Mouse (Mus musculus): Measurements from ENCODE around the gene Stk33. TPM values are rescaled to one million over a fixed set of nuclear protein-coding genes. Genes with fewer than 3 reads are reported as not detected.
"Not testable (repeated sequence)": the region's sequence is repeated elsewhere in the genome, so short reads cannot be mapped to it uniquely, and the experiment has no call there.

Gene Stk33
- polyA plus RNA-seq, 1 experiment from 2014 or later, result not detected

DNA sequence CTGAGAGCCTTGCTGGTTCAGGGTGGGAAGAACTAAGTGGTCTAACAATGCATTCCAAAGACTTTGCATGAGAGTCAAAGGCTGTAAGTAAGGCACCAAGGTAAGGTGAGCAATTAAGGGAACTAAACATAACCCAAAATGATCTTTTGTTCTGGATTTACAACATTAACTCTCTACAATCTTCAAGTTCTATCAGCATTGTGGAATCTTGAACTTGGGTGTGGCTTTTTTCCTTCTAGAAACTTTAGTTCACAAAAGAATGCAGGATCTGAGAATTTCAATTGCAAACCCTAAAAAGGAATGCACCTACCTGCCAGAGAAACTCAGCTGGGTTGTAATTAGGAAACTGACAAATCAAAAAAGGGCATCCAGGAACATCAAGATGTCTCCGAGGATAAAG, 57.8 kb downstream of the Stk33 start:
- TF ChIP-seq CTCF (IDR thresholded peaks at IDR 0.05; ENCODE audit: low read depth) (no peak), EP300 (IDR thresholded peaks at IDR 0.05; ENCODE audit: low read depth) (no peak)
- ATAC-seq, result no peak
- 59% methylated on average over 1 of the region's 1 CpGs for WGBS (ENCODE audit: insufficient replicate concordance)
- Histone ChIP-seq H3K4me1 (ENCODE audit: insufficient read depth) (no peaks in the 10 kb centered on the region), H3K27ac (ENCODE audit: low read depth) (no peak overlapping the region), H3K4me2 (ENCODE audit: low read depth, low read length) (no peak overlapping the region), H3K9ac (replicated peaks) (no peak overlapping the region), H3K4me3 (ENCODE audit: low read depth, low read length) (no peak overlapping the region), H3K36me3 (replicated peaks; ENCODE audit: insufficient read depth, low read length) (no peaks in the 10 kb centered on the region), H3K27me3 (ENCODE audit: insufficient read depth, low read length) (no peaks in the 10 kb centered on the region), H3K9me3 (ENCODE audit: low read length) (no peaks in the 10 kb centered on the region)
- DNase-seq, result no peak

DNA sequence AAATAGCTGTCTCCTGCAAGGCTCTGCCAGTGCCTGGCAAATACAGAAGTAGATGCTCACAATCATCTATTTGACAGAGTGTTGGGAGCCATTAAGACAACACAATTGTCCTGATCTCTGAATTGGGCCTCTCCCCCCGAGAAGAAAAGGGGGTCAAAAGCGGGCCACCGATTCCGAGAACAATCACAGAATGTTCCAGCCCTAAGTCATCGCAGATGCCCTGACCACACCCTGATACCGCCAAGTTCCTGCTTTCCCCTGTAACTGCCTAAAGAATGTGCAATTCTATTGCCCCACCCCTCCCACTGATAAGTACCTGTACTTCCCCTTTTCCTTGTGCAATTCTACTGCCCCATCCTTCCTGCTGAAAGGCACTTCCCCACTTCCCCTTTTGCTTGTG, 65.3 kb downstream of the Stk33 start:
- not testable (repeated sequence) for H3K9ac ChIP-seq (replicated peaks); H3K4me1 ChIP-seq (ENCODE audit: insufficient read depth); H3K9me3 ChIP-seq (ENCODE audit: low read length); DNase-seq; H3K27me3 ChIP-seq (ENCODE audit: insufficient read depth, low read length); H3K36me3 ChIP-seq (replicated peaks; ENCODE audit: insufficient read depth, low read length); H3K4me3 ChIP-seq (ENCODE audit: low read depth, low read length); H3K4me2 ChIP-seq (ENCODE audit: low read depth, low read length); ATAC-seq; H3K27ac ChIP-seq (ENCODE audit: low read depth)
- WGBS (ENCODE audit: insufficient replicate concordance), result 85% methylated on average over 6 of the region's 6 CpGs

DNA sequence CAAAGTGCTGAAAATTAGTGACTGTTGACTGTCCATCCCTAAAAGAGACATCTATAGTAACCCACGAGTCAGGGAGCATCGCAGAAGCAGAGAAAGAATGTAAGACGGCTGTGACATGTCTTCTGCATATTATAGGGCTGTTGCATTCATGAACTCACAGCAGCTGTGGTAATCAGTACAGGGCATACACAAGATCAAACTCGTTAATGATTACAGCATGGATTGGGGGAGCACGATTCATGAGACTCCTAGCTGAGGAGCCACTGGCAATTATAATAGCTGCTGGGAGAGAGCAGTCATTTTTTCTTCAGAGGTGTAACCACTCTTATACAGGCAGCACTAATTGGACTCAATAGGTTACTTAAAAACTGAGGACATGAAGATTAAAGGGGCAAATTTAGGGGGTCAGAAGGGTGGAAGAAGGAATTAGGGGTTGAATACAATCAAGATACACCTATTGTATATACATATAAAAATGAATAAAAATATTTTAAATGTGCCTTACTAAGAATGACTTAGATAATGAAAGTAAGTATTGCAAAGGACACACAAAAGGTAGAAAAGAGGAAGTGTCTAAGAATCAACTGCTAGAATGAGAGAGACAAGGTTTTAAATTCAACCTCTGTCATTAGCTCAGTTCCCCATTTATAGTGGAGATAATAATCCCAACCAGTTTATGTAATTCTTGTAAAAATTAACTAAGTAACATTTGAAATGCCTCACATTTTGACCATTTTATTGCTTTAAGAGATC, 80.3 kb downstream of the Stk33 start:
- H3K4me3 ChIP-seq (ENCODE audit: low read depth, low read length), result no peak overlapping the region
- no peak overlapping the region for H3K9ac ChIP-seq (replicated peaks)
- 69% methylated on average over 5 of the region's 5 CpGs for WGBS (ENCODE audit: insufficient replicate concordance)
- no peak overlapping the region for H3K4me2 ChIP-seq (ENCODE audit: low read depth, low read length)
- H3K36me3 ChIP-seq (replicated peaks; ENCODE audit: insufficient read depth, low read length), result no peaks in the 10 kb centered on the region
- ATAC-seq (no peak), DNase-seq (no peak)
- TF ChIP-seq CTCF (IDR thresholded peaks at IDR 0.05; ENCODE audit: low read depth) (no peak), EP300 (IDR thresholded peaks at IDR 0.05; ENCODE audit: low read depth) (no peak)
- H3K27me3 ChIP-seq (ENCODE audit: insufficient read depth, low read length), result no peaks in the 10 kb centered on the region
- H3K9me3 ChIP-seq (ENCODE audit: low read length), result no peaks in the 10 kb centered on the region
- no peaks in the 10 kb centered on the region for H3K4me1 ChIP-seq (ENCODE audit: insufficient read depth)
- H3K27ac ChIP-seq (ENCODE audit: low read depth), result no peak overlapping the region

DNA sequence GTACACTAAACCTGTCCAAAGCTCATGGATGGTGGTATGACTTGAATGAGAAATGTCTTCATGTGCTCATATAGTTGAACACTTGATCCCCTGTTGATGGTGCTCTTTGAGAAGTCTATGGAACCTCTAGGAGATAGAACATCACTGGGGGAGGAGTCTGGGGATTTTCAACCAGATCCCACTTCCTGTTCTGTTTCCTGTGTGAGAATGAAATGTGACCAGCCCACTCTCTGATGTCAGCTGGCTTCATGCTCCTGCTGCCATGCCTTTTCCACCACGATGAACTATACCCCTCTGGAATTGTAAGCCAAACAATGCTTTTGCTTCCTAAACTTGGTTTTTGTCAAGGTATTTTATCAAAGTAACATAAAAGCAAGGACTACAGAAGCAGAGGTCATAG, 81.0 kb downstream of the Stk33 start:
- Histone ChIP-seq H3K27ac (ENCODE audit: low read depth) (no peak overlapping the region), H3K4me1 (ENCODE audit: insufficient read depth) (no peaks in the 10 kb centered on the region), H3K4me2 (ENCODE audit: low read depth, low read length) (no peak overlapping the region), H3K9ac (replicated peaks) (no peak overlapping the region), H3K4me3 (ENCODE audit: low read depth, low read length) (no peak overlapping the region), H3K27me3 (ENCODE audit: insufficient read depth, low read length) (no peaks in the 10 kb centered on the region), H3K36me3 (replicated peaks; ENCODE audit: insufficient read depth, low read length) (no peaks in the 10 kb centered on the region), H3K9me3 (ENCODE audit: low read length) (no peaks in the 10 kb centered on the region)
- no peak for DNase-seq
- no peak for ATAC-seq
- 48% methylated on average over 1 of the region's 1 CpGs for WGBS (ENCODE audit: insufficient replicate concordance)
- TF ChIP-seq EP300 (IDR thresholded peaks at IDR 0.05; ENCODE audit: low read depth) (no peak), CTCF (IDR thresholded peaks at IDR 0.05; ENCODE audit: low read depth) (no peak)

DNA sequence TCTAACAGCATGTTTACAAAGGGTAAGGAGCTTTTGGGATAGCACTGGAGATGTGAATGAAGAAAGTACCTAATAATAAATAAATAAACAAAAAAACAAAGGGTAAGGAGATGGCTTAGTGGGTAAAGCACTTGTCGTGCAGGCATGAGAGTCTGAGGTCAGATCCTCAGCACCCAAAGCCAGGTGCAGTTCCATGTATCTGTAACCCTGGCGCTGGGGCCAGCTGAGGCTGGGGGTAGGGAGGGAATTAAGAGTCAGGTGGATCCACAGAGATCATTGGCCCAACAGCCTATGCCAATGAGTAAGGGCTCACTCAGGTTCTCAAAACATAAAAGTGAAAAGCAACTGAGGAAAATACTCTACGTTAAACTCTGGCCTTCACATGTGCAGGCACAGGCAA, 91.6 kb downstream of the Stk33 start:
- H3K4me1 ChIP-seq (ENCODE audit: insufficient read depth), result no peaks in the 10 kb centered on the region
- H3K4me2 ChIP-seq (ENCODE audit: low read depth, low read length), result no peak overlapping the region
- no peak overlapping the region for H3K4me3 ChIP-seq (ENCODE audit: low read depth, low read length)
- H3K36me3 ChIP-seq (replicated peaks; ENCODE audit: insufficient read depth, low read length), result no peaks in the 10 kb centered on the region
- no peaks in the 10 kb centered on the region for H3K9me3 ChIP-seq (ENCODE audit: low read length)
- ATAC-seq (no peak), DNase-seq (no peak)
- no peak overlapping the region for H3K9ac ChIP-seq (replicated peaks)
- no peaks in the 10 kb centered on the region for H3K27me3 ChIP-seq (ENCODE audit: insufficient read depth, low read length)
- no peak for TF ChIP-seq CTCF (IDR thresholded peaks at IDR 0.05; ENCODE audit: low read depth)
- TF ChIP-seq EP300 (IDR thresholded peaks at IDR 0.05; ENCODE audit: low read depth), result no peak
- 76% methylated on average over 3 of the region's 3 CpGs for WGBS (ENCODE audit: insufficient replicate concordance)
- no peak overlapping the region for H3K27ac ChIP-seq (ENCODE audit: low read depth)

DNA sequence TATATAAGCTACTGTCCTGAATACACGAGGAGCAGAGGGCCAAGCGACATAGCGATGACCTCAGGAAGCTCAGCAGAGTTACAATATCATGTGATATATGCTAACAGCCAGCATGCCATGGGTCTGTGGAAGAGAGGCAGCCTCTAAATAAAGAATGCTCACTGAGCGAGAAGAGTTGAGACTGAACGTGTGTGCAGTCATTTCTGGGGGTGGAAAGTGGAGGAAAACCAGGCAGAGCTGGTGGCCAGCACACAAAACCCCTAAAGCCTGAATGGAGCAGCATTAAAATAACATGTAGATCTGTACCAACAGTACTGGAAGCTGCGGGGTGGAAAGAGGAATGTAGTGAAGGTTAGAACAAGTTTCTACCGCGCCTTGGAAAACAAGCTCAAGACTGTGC, 107.2 kb downstream of the Stk33 start:
- Histone ChIP-seq H3K4me2 (ENCODE audit: low read depth, low read length) (no peak overlapping the region), H3K4me3 (ENCODE audit: low read depth, low read length) (no peak overlapping the region), H3K36me3 (replicated peaks; ENCODE audit: insufficient read depth, low read length) (no peaks in the 10 kb centered on the region), H3K4me1 (ENCODE audit: insufficient read depth) (no peaks in the 10 kb centered on the region), H3K27me3 (ENCODE audit: insufficient read depth, low read length) (no peaks in the 10 kb centered on the region), H3K9ac (replicated peaks) (no peak overlapping the region), H3K27ac (ENCODE audit: low read depth) (no peak overlapping the region), H3K9me3 (ENCODE audit: low read length) (no peaks in the 10 kb centered on the region)
- ATAC-seq (no peak), DNase-seq (no peak)
- TF ChIP-seq CTCF (IDR thresholded peaks at IDR 0.05; ENCODE audit: low read depth), result no peak
- no peak for TF ChIP-seq EP300 (IDR thresholded peaks at IDR 0.05; ENCODE audit: low read depth)
- WGBS (ENCODE audit: insufficient replicate concordance), result 75% methylated on average over 8 of the region's 8 CpGs

DNA sequence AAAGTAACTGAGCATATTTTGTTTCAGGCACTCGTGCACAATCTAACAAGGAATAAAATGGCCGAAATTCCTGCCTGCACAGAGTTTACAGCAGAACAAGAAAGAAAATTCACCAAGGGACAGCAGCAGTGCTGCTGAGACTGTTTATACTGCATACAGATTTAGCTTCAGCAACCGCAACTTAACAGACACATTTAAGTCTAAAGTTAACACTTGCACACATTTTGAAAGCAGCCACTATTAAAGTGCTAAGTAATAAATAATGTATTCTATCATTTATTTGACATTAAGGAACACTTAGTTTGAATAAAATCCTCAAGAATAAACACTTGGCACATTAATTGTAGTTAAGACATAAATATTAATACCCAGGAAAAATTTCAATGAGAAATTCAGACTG, 110.1 kb downstream of the Stk33 start:
- WGBS (ENCODE audit: insufficient replicate concordance), result 59% methylated on average over 3 of the region's 3 CpGs
- Histone ChIP-seq H3K9ac (replicated peaks) (no peak overlapping the region), H3K27me3 (ENCODE audit: insufficient read depth, low read length) (no peaks in the 10 kb centered on the region), H3K4me2 (ENCODE audit: low read depth, low read length) (no peak overlapping the region), H3K4me1 (ENCODE audit: insufficient read depth) (no peaks in the 10 kb centered on the region), H3K36me3 (replicated peaks; ENCODE audit: insufficient read depth, low read length) (no peaks in the 10 kb centered on the region), H3K4me3 (ENCODE audit: low read depth, low read length) (no peak overlapping the region), H3K27ac (ENCODE audit: low read depth) (no peak overlapping the region), H3K9me3 (ENCODE audit: low read length) (no peaks in the 10 kb centered on the region)
- ATAC-seq (no peak), DNase-seq (no peak)
- TF ChIP-seq CTCF (IDR thresholded peaks at IDR 0.05; ENCODE audit: low read depth) (no peak), EP300 (IDR thresholded peaks at IDR 0.05; ENCODE audit: low read depth) (no peak)

All from liver, postnatal 0 days (tissue).